Mouse (Mus musculus): Measurements from ENCODE around the gene Ppm1n.

The Ppm1n gene

GRCm38 (mm10) chr7:19279581-19280114 is at the start of gene Ppm1n:
TSS of gene Ppm1n (minus strand) at chr7:19280064.
- DNase-seq (ENCODE audit: low read depth, low spot score), result no peak

DNA sequence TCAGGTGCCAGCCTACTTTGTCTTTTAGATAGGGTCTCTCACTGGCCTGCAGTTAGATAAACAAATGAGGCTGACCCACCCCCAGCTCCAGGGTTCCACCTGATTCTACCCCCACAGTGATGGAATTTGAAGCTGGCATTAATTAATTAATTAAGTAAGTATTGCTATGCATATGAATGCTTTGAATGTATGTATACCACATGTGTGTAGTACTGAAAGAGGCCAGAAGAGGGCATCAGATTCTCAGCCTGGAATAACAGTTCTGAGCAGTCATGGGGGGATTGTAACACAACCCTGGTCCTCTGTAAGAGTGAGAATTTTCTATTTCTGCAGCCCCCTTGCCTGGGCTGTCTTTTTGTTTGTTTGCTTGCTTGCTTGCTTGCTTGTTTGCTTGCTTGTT is 48.6 kb upstream of the Ppm1n start:
- DNase-seq (ENCODE audit: low read depth, low spot score), result no peak

DNA sequence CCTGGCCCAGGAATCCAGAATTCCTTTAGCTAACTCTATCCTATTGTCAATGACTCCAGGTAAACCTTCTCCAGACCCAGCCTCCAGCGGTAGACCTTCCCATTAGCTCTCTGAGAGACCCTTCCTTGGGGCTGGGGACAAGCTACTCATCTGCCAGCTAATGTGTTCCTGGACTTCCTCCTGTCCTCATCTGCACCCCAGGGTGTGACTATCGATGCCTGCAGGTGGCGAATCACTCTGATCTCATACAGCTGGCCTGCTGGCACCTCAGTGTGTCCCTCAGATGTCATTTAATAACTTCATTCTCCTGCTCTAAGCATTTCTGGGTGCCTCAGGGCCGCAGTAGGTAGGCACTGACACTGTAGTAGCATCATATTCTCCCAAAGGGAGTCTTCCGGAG is 47.9 kb upstream of the Ppm1n start:
- no peak for DNase-seq (ENCODE audit: low read depth, low spot score)

DNA sequence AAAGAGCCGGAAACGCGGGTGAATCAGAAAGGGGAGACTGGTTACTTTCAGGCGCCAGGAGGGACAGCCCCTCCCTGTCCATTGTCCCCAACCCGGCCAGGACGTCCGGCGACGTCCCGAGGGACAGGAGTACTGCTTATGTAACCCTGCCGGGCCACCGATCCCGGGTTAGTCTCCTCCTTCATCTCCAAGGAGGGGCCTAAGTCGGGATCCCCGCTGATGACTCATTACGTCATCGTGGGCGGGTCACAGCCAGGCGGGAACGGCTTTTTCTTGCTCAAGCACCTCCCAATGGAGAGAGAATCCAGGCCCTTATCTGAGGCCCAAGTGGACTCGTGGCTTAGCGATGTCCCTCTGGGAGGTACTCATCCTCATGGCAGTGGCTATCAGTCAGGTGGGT is 47.3 kb upstream of the Ppm1n start:
- peak; percentile 88 for DNase-seq (ENCODE audit: low read depth, low spot score)

- DNase-seq (ENCODE audit: low read depth, low spot score), result peak; percentile 60
Measured at GRCm38 (mm10) chr7:19326359-19326758, 46.5 kb upstream of the Ppm1n start.

- DNase-seq (ENCODE audit: low read depth, low spot score), result no peak
Measured at GRCm38 (mm10) chr7:19325262-19326199, 45.7 kb upstream of the Ppm1n start.

DNA sequence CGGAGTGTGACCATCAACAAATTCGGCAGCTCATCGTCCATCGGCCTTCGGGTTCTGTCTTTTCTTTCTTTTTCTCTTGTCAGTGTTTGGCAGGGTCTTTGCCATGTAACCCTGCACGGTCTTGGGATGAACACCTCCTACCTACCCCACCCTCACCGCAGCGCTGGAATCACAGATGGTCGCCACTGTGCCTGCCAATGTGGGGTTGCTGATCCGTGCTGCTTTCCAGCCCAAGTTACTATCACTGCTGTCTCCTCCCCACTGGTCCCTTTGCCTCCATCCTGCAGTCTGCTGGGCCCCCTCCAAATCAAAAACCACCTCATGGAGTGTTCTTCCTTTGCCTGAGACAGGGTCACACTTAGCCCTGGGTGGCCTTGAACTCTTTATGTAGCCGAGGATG is 44.4 kb upstream of the Ppm1n start:
- no peak for DNase-seq (ENCODE audit: low read depth, low spot score)

DNA sequence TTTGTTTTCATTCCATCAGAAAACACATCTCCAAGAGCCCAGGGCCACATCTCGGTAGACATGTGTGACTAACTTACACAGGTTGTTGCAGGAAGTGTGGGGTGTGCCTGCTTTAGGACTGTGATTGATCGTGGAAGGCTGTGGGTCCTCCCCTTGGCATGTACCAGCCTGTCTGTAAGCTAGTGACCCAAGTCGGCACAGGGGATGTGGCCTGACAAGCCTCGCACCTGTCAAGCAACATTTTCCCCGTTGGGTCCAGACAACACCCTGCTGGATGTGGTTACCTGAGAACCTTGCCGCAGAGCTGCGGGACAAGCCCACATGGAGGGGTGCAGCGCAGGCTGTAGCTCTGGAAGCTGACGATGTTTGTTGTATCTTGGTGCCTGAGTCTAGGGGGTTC is 42.6 kb upstream of the Ppm1n start:
- no peak for DNase-seq (ENCODE audit: low read depth, low spot score)

GRCm38 (mm10) chr7:19321464-19321863 is 41.6 kb upstream of the Ppm1n start:
- DNase-seq (ENCODE audit: low read depth, low spot score), result no peak

GRCm38 (mm10) chr7:19320637-19321036 is 40.8 kb upstream of the Ppm1n start:
- no peak for DNase-seq (ENCODE audit: low read depth, low spot score)

DNA sequence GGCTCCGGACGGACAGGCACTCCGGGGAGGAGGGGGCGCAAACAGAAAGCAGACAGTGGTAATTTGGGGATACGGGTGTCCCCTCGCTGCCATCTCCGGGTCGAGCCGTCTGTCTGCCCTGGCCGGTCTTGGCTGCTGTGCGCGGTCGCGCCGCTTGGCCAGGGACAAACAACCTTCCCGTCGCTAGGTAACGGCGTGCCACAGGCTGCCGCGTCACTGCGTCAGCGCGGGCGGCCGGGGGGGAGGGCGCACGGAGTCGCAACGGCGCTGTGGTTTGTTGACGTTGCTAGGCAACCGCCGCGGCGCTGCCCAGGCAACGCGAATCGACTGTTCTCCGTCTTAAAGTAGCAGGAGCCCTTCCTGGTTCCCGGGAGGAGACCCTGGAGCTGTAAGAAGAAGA is 40.0 kb upstream of the Ppm1n start:
- peak; percentile 89 for DNase-seq (ENCODE audit: low read depth, low spot score)

DNA sequence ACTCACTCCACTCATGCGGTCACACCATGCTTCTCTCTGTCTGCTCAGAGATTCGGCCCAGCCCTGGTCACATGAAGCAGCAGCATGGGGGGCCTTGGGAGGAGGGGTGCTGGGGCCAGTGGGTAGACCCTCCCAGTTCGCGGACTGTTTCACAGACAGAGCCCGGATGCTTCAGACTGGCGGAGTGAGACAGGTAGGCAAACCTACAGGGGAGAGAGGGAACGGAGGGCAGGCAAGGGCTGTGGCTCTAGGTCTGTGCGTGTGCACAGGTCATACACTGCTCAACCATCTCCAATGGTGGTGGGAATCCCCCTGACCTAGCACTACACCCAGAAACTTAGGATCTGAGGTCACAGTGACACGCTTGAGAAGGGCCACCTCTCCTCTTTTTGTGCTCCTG is 39.6 kb upstream of the Ppm1n start:
- no peak for DNase-seq (ENCODE audit: low read depth, low spot score)

GRCm38 (mm10) chr7:19318676-19319075 is 38.8 kb upstream of the Ppm1n start:
- DNase-seq (ENCODE audit: low read depth, low spot score), result no peak

GRCm38 (mm10) chr7:19318201-19318600 is 38.3 kb upstream of the Ppm1n start:
- no peak for DNase-seq (ENCODE audit: low read depth, low spot score)

DNA sequence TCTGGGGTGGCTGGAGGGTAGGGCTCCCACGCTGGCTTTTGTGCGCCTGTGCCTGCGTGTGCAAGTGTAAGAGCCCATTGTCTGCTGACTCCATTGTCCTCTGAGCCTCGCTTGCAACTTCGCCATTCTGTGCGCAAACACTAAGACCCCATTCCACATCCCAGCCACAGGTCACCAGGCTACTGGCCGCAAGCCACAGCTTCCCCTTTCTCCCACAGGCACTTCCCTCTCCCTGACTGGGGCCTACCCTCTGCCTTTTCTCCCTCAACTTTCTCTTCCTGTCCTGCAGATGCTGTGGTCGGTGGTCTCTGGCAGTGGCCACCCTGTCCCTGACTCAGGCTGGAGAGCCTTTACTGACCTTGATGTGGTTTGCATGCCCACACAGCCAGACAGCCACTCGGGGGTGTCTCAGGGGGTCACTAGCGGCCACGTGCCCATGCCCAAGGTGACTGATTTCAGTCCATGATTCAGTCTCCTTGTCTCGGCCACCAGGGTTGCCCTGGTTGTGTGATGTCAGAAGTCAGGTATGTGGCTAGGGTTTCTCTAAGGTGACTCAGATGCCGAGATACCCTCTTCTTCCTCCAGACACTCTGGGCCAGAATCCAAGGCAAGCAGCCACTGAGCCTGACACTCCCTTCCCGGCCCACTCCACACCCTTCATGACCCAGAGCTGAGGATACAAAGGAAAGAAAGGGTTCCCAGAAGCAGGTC is 36.7 kb upstream of the Ppm1n start:
- DNase-seq (ENCODE audit: low read depth, low spot score), result peak; percentile 81

- DNase-seq (ENCODE audit: low read depth, low spot score), result no peak
Measured at GRCm38 (mm10) chr7:19314033-19314432, 34.2 kb upstream of the Ppm1n start.

DNA sequence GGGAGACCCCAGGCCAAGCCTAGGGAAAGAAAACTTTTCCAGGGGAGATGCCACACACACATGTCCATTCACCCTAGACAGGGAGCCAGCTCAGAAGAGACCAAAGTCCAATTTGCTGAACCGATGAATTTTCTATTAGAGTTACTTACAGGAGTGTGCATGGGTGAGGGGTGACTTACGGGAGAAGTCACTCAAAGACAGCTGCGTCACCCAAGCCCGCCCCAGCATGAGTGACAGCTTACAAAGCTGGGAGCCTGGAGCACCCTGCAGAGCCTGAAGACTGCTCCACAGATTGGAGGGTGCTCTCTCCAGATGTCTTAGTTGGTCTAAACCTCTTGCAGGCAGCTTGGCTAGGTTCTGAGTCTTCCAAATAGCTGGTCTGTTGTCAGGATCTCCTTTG is 32.1 kb upstream of the Ppm1n start:
- no peak for DNase-seq (ENCODE audit: low read depth, low spot score)

GRCm38 (mm10) chr7:19309884-19310641 is 30.2 kb upstream of the Ppm1n start, which contains the start of gene Fosb:
TSS of gene Fosb (minus strand) at chr7:19310051.
- peak; percentile 90 for DNase-seq (ENCODE audit: low read depth, low spot score)

GRCm38 (mm10) chr7:19309278-19309883 is 29.5 kb upstream of the Ppm1n start:
- DNase-seq (ENCODE audit: low read depth, low spot score), result no peak

GRCm38 (mm10) chr7:19308454-19309277 is 28.8 kb upstream of the Ppm1n start:
- peak; percentile 88 for DNase-seq (ENCODE audit: low read depth, low spot score)
